Mouse (Mus musculus) heart, postnatal 0 days (tissue): ENCODE results near the gene Prnd.

ENCODE experiments used
- CTCF ChIP-seq: IDR thresholded peaks from 2 replicates; pipeline ENCODE4 v1.5.1; 2016; ENCODE audit warnings: antibody characterized with exemption, control low read depth, low read depth
- EP300 ChIP-seq: IDR thresholded peaks from 2 replicates; pipeline ENCODE4 v1.6.1; 2016; ENCODE audit warnings: antibody characterized with exemption, low read depth

- TF ChIP-seq CTCF, result no peak
- TF ChIP-seq EP300, result no peak
Observed at GRCm38 (mm10) chr2:131906266-131906665, 44.4 kb upstream of the Prnd start.
